Mouse (Mus musculus) B cell, adult 62 days (primary cell): Measurements from ENCODE around the gene 9930111J21Rik2. TPM values are rescaled to one million over a fixed set of nuclear protein-coding genes. Genes with fewer than 3 reads are reported as not detected.

ENCODE experiments used
- total RNA-seq: library from RNA; stranded (reverse); gene quantifications from 4 replicates; pipeline ENCODE4 v1.2.4, GENCODE M21; 2023

The 9930111J21Rik2 gene
- 113 to 124 TPM (median 119 TPM) in 4 replicates for total RNA-seq

DNA sequence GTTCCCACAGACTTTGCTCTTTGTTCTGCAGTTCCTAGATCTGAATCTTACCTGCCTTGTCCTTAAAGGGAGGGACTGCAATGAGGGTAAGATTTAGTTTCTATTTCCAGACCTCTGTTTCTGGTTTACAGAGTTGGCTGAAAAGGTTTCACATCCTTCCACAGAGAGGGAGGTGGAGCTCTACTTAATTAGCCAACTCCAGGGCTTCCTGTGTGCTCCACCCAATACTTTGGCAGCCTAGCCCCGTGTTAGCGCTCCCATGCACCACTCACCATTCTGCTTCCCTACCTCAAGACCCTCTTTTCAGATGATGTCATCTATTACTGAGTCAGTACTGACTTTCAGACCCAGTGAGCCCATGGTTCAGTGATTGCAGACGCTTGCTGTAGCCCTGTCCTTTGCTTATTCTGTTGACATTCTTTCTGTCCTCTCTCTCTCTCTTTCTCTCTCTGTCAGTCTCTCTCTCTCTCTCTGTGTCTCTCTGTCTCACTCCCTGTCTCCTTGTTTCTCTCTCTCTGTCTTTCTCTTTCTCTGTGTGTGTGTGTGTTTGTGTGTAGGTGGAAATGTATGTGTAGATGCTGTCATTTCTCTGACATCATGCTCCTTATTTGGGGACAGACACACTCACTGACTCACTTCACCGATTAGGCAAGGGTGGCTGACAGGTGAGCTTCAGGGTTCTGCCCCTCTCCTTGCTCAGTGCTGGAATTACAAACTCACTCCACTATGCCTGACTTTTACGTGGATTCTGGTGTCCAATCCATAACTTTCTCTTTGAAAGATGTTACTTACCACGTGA, at the start of gene 9930111J21Rik2:
Gene 9930111J21Rik2 (minus strand): TSS at position 150 of the 799 bp plus-strand sequence.

DNA sequence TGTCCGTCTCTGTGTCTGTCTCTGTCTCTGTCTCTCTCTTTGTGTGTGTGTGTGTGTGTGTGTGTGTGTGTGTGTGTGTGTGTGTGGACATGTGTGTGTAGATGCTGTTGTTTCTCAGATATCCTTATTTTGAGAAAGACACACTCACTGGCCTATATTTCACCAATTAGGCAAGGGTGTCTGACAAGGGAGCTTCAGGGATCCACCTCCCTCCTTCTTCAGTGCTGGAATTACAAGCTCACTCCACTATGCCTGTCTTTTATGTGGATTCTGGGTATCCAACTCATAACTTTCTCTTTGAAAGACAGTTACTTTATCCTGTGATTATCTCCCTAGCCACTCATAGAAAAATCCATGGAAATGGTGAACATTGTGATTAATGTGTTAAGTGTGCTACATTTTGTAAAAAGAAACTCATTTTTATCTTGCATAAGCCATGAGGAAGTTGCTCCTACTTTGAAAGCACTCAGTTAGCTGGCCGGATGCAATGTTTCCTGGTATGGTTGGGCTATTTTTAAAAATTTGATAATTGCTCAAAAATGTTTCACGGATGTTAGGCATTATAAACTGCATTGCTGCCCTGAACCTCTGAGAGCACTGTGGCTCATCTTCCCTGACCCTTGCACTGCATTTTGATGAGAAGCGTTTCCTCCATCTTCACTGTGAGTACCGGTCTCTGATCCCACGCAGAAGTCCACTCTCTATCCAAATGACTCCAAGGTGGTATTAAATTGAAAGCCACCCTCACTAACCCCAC, 25.1 kb upstream of the 9930111J21Rik2 start, which contains the start of gene Ifi47:
Gene Ifi47 (plus strand): TSS at position 587 of the 757 bp plus-strand sequence.

DNA sequence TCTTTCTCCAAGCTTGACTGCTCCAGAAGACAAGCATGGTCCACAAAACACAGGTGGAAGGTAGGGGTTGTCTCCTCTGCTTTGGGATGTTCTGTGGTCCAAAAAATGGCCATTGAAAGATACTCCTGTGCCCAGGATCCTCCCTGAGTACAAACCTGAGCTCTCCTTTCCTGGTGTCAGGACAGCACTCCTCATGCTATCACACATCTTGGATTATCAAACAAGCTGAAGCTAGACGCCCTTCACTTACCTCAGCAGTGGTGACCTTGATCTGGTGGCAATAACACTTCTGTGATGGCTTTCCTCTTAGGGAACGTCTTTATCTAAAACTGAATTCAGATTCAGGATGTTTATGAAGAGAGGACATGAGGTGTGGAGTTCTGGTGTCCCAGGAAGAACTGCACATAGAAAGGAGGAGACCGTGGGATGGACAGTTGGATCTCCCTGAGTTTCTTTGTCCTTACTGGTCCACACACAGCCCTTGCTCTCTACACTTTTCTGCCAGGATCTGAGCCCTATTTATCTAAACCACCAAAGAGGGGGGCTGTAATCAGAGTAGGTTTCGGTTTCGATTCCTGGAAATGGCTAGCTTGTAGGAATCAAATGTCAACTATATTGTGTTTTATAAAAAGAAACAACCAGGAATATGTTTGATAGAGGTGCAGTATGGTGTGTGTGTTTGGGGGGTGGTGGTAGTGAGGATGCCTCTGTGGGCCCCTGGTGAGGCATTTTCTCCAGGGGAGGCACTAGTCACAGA, 12.8 kb upstream of the 9930111J21Rik2 start, which contains the start of gene Tgtp2:
Gene Tgtp2 (minus strand): TSS at position 494 of the 757 bp plus-strand sequence.

DNA sequence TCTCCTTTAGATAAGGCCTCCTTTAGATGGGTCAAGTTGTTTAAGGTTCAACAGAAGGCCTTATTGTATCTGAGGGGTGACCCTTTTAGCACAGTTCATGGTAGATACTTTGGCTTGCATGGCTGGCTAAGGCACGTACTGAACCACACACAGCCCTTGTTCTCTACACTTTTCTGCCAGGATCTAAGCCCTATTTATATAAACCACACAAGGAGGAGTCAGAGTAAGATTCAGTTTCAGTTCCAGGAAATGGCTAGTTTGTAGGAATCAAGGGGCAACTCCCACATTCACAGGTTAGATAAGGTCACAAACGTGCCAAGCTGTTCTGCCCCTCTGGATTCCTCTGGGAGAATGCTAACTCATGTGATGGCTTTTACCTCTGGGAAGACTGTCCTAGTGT, 57.0 kb downstream of the 9930111J21Rik2 start, which contains the start of gene Tgtp1:
Gene Tgtp1 (minus strand): TSS at position 155 of the 400 bp plus-strand sequence.

DNA sequence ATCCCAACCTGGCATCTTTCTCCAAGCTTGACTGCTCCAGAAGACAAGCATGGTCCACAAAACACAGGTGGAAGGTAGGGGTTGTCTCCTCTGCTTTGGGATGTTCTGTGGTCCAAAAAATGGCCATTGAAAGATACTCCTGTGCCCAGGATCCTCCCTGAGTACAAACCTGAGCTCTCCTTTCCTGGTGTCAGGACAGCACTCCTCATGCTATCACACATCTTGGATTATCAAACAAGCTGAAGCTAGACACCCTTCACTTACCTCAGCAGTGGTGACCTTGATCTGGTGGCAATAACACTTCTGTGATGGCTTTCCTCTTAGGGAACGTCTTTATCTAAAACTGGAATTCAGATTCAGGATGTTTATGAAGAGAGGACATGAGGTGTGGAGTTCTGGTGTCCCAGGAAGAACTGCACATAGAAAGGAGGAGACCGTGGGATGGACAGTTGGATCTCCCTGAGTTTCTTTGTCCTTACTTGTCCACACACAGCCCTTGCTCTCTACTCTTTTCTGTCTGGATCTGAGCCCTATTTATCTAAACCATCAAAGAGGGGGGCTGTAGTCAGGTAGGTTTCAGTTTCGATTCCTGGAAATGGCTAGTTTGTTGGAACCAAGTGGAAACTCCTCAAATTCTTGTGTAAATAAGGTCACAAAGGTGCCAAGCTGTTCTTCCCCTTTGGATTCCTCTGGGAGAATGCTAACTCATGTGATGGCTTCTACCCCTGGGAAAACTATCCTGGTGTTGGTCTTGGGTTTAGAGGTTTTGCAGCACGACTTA, 59.1 kb downstream of the 9930111J21Rik2 start, which contains the start of gene Gm12185:
Gene Gm12185 (minus strand): TSS at position 487 of the 781 bp plus-strand sequence.

DNA sequence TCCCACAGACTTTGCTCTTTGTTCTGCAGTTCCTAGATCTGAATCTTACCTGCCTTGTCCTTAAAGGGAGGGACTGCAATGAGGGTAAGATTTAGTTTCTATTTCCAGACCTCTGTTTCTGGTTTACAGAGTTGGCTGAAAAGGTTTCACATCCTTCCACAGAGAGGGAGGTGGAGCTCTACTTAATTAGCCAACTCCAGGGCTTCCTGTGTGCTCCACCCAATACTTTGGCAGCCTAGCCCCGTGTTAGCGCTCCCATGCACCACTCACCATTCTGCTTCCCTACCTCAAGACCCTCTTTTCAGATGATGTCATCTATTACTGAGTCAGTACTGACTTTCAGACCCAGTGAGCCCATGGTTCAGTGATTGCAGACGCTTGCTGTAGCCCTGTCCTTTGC, 71.8 kb downstream of the 9930111J21Rik2 start, which contains the start of gene 9930111J21Rik1:
Gene 9930111J21Rik1 (minus strand): TSS at position 148 of the 400 bp plus-strand sequence.

DNA sequence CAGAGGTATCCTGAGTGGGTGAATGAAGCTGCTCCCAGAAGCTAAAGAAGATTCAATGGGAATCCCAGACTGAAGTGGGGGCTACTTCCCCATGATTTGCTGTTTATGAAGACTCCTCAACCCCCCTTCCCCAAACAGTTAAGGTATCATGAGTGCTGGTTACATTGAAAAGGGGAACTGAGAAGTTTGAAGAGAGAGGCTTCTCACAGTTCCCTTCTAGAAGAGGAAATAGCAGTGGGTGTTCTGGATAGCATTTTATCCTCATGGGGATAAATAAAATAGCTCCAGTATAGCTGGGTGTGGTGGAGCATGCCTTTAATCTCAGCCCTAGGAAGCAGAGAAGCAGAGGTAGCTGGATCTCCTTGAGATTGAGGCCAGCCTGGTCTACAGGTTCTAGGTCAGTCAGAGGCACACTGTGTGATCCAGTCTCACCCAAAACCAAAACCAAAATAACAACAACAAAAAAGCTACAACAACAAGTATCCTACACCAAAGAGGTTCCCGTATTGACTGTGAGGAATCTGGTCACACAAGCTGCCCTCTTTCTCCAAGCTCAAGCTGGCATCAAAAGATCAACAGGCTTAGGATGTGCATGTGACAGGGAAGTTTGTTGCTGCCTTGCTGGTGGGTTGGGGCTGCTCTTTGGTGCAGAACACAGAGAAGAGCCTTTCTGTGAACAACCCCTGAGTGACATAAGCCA, 72.7 kb downstream of the 9930111J21Rik2 start, which contains the start of gene Olfr56:
Gene Olfr56 (plus strand): TSS at position 650 of the 700 bp plus-strand sequence.

Other genes with a start within 250 kb of the 9930111J21Rik2 start
- gene Trim41, start 233.9 kb downstream of the 9930111J21Rik2 start, total RNA-seq, result 47.6 to 65.5 TPM (median 60.9 TPM) in 4 replicates
- 188 to 225 TPM (median 193 TPM) in 4 replicates for gene Trim7, start 225.1 kb downstream of the 9930111J21Rik2 start, total RNA-seq
- 1.1 to 2.7 TPM (median 1.9 TPM) in 4 replicates for gene Gm12184, start 224.6 kb downstream of the 9930111J21Rik2 start, total RNA-seq
- 31.4 to 36.4 TPM (median 33.1 TPM) in 4 replicates for gene Irgm1, start 179.6 kb downstream of the 9930111J21Rik2 start, total RNA-seq
- gene Gm5431, start 149.0 kb downstream of the 9930111J21Rik2 start, total RNA-seq, result 7.8 to 9.3 TPM (median 8.2 TPM) in 4 replicates
- gene Psme2b, start 105.1 kb downstream of the 9930111J21Rik2 start, total RNA-seq, result 39.6 to 52.4 TPM (median 51.4 TPM) in 4 replicates
- gene Olfr56, start 72.4 kb downstream of the 9930111J21Rik2 start, total RNA-seq, result 0.20 to 0.22 TPM (median 0.21 TPM) in 3 of 4 replicates, not detected in the other
- 85.4 to 97.4 TPM (median 92.0 TPM) in 4 replicates for gene 9930111J21Rik1, start 71.8 kb downstream of the 9930111J21Rik2 start, total RNA-seq
- 1.5 to 2.7 TPM (median 1.6 TPM) in 4 replicates for gene Gm12185, start 59.0 kb downstream of the 9930111J21Rik2 start, total RNA-seq
- gene Tgtp1, start 57.1 kb downstream of the 9930111J21Rik2 start, total RNA-seq, result 0.75 to 2.1 TPM (median 1.5 TPM) in 4 replicates
- gene Tgtp2, start 13.0 kb upstream of the 9930111J21Rik2 start, total RNA-seq, result 2.7 to 8.7 TPM (median 4.8 TPM) in 4 replicates
- 29.1 to 36.8 TPM (median 33.6 TPM) in 4 replicates for gene Ifi47, start 25.3 kb upstream of the 9930111J21Rik2 start, total RNA-seq
- gene Olfr1396, start 63.6 kb upstream of the 9930111J21Rik2 start, total RNA-seq, result not detected in 4 replicates
- gene Olfr1395, start 91.0 kb upstream of the 9930111J21Rik2 start, total RNA-seq, result not detected in 4 replicates
- gene Olfr1394, start 103.1 kb upstream of the 9930111J21Rik2 start, total RNA-seq, result not detected in 4 replicates
- gene Btnl9, start 135.9 kb upstream of the 9930111J21Rik2 start, total RNA-seq, result not detected in 4 replicates
- gene Zfp62, start 152.1 kb upstream of the 9930111J21Rik2 start, total RNA-seq, result 140 to 150 TPM (median 144 TPM) in 4 replicates
- 152 to 167 TPM (median 157 TPM) in 4 replicates for gene Mgat1, start 192.9 kb upstream of the 9930111J21Rik2 start, total RNA-seq
- 0.66 to 2.0 TPM (median 0.83 TPM) in 4 replicates for gene Olfr1393, start 227.1 kb upstream of the 9930111J21Rik2 start, total RNA-seq
- 0.63 TPM in 1 of 4 replicates, not detected in the others for gene Olfr1392, start 234.0 kb upstream of the 9930111J21Rik2 start, total RNA-seq